Mouse (Mus musculus) heart, embryonic 13.5 days (tissue): ENCODE measurements around the gene Sec13. TPM values are rescaled to one million over a fixed set of nuclear protein-coding genes. Genes with fewer than 3 reads are reported as not detected.
"Not testable (repeated sequence)": the region's sequence is repeated elsewhere in the genome, so short reads cannot be mapped to it uniquely, and the experiment has no call there.

Experiments
- ATAC-seq: fragments of 200-750 bp; cut with Nextera tagmentation; 2 replicates; pipeline ENCODE4 v1.8.0; 2017; ENCODE audit warnings: moderate TSS enrichment; ENCODE audit not compliant: insufficient number of reproducible peaks, low FRiP score, low TSS enrichment; ENCODE audit errors: extremely low read depth
- H3K27ac ChIP-seq: fragments of 300-500 bp; sonication (generic); replicated peaks from 2 replicates; pipeline ENCODE4 v1.5.1; 2015; ENCODE audit warnings: moderate library complexity, mild to moderate bottlenecking, inconsistent platforms
- H3K27me3 ChIP-seq: fragments of 300-500 bp; sonication (generic); replicated peaks from 2 replicates; pipeline ENCODE4 v1.6.1; 2015; ENCODE audit warnings: mild to moderate bottlenecking, inconsistent platforms
- H3K36me3 ChIP-seq: fragments of 300-500 bp; sonication (generic); 2 replicates; pipeline ENCODE4 v1.6.1; 2015; ENCODE audit warnings: mild to moderate bottlenecking, inconsistent platforms
- H3K4me1 ChIP-seq: fragments of 300-500 bp; sonication (generic); 2 replicates; pipeline ENCODE4 v1.6.1; 2015; ENCODE audit warnings: inconsistent platforms
- H3K4me2 ChIP-seq: fragments of 300-500 bp; sonication (generic); 2 replicates; pipeline ENCODE4 v1.6.1; 2015; ENCODE audit warnings: inconsistent platforms, mild to moderate bottlenecking, moderate library complexity
- H3K4me3 ChIP-seq: fragments of 300-500 bp; sonication (generic); 2 replicates; pipeline ENCODE4 v1.5.1; 2015; ENCODE audit warnings: moderate library complexity, mild to moderate bottlenecking, inconsistent platforms
- H3K9ac ChIP-seq: fragments of 300-500 bp; sonication (generic); 2 replicates; pipeline ENCODE4 v1.6.1; 2015; ENCODE audit warnings: inconsistent platforms, mild to moderate bottlenecking, moderate library complexity
- H3K9me3 ChIP-seq: fragments of 300-500 bp; sonication (generic); 2 replicates; pipeline ENCODE4 v1.6.1; 2016; ENCODE audit warnings: inconsistent platforms
- WGBS: fragments of 180-500 bp; shearing (Covaris S2); methylation state at CpG from one replicate; pipeline ENCODE4 v1.1.7; 2015; ENCODE audit warnings: mixed read lengths; 5-methylcytosine and 5-hydroxymethylcytosine counted together
- polyA plus RNA-seq: library from polyadenylated mRNA; unstranded; fragments of >200 nt; fragmentation: Nextera tagmentation; extraction: Ambion mirVana; gene quantifications from 2 replicates; pipeline ENCODE4 v1.2.1, GENCODE M21; 2015

Gene Sec13
- polyA plus RNA-seq, 1 experiment from 2014 or later = 200 TPM

DNA sequence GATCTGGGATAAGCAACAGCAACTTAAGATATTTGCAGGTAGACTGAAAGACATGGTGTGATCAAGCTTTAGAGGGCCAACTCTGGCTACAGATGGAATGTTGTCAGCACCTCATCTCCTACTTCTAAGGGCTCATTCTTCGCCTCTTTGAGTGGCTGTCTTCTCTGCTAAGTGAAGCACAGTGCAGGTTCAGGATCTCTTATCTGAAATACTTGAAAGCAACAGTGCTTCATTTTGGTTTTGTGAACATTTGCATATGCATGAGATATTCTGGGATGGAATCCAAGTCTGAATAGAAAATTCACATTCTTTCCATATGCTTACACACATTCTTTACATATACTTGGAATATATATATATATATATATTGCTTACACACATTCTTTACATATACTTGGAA, 1.8 kb upstream of the Sec13 start:
- Histone ChIP-seq H3K4me2 (no peak overlapping the region), H3K9me3 (no peaks in the 10 kb centered on the region), H3K4me1 (peaks cover 13% of the 10 kb centered on the region), H3K27ac (no peak overlapping the region), H3K4me3 (no peak overlapping the region), H3K27me3 (peaks cover 36% of the 10 kb centered on the region), H3K36me3 (peaks cover 12% of the 10 kb centered on the region), H3K9ac (no peak overlapping the region)
- 45% methylated on average over 1 of the region's 1 CpGs for WGBS
- no peak for ATAC-seq

DNA sequence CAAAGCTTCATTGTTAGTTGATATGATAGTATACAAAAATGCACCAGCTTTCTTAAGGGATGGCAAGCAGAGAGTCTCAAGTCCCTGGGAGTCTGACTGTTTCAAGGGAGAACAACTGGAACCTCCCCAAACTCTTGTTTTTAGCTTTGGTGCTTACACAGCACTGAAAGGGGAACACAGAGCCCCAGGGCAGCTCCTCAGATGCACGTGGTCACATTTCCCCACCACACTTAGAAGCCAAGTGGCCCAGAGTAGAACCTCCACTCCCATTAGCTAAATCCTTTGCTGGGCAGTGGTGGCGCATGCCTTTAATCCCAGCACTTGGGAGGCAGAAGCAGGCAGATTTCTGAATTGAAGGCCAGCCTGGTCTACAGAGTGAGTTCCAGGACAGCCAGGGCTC, 882 bp upstream of the Sec13 start:
- H3K4me1 ChIP-seq = peaks cover 13% of the 10 kb centered on the region
- ATAC-seq = no peak
- H3K9ac ChIP-seq = no peak overlapping the region
- H3K36me3 ChIP-seq = peaks cover 20% of the 10 kb centered on the region
- H3K27me3 ChIP-seq = peaks cover 27% of the 10 kb centered on the region
- H3K27ac ChIP-seq = no peak overlapping the region
- no peak overlapping the region for H3K4me3 ChIP-seq
- H3K4me2 ChIP-seq = no peak overlapping the region
- 54% methylated on average over 2 of the region's 2 CpGs for WGBS
- H3K9me3 ChIP-seq = no peaks in the 10 kb centered on the region

DNA sequence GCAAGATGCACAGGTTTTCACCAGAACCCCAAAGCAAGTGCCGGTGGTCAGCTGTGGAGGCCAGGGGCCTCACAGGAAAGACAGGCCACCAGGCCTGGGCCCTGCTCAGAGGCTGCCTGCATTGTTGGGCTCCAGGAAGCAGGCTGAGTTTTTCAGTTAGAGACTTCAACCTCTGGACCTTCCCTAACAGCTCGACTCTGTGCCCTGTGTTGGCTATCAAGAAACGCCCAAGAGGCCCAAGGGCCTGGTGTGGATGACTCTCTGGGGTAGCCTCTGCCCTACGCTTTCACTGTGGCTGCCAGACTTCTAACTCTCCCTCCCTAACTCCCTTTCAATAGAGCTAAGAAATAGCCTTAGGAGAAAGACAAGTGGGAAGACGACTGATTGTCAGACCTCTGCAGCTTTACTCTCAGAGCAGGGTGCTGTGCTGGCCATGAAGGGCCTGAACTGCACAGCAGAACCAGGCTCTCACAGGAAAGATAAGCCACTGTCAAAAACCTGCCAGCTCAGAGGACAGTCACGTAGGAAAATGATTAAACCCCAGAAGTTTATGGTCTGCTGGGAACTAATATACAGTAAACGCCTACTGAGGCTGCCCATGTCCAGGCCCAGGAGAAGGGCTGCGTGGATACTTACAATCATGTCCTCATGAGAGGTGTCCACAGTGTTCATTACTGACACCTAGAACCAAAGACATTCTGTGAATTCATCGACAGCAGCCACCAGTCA, 3.1 kb downstream of the Sec13 start:
- no peaks in the 10 kb centered on the region for H3K9me3 ChIP-seq
- H3K4me2 ChIP-seq = no peak overlapping the region
- H3K9ac ChIP-seq = no peak overlapping the region
- 82% methylated on average over 9 of the region's 9 CpGs for WGBS
- peaks cover 13% of the 10 kb centered on the region for H3K4me1 ChIP-seq
- no peak for ATAC-seq
- H3K4me3 ChIP-seq = no peak overlapping the region
- H3K27ac ChIP-seq = no peak overlapping the region
- H3K36me3 ChIP-seq = peaks cover 59% of the 10 kb centered on the region
- no peaks in the 10 kb centered on the region for H3K27me3 ChIP-seq

DNA sequence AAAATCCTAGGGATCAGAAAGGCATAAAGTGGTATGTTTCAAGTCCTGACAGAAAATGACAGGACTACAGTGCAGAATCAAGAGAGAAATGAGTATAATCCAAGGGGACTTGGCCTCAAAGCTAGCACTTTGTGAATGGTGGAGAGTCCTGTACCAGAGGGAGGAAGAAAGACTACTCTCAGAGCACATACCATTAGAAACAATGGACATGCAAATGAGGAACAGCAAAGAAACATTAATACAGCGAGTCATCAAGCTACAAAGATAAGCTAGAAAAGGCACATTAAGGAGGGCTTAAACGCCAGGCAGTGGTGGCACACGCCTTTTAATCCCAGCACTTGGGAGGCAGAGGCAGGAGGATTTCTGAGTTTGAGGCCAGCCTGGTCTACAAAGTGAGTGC, 9.2 kb downstream of the Sec13 start:
- Histone ChIP-seq H3K4me2 (no peak overlapping the region), H3K36me3 (peaks cover 99% of the 10 kb centered on the region), H3K27me3 (no peaks in the 10 kb centered on the region), H3K4me3 (no peak overlapping the region), H3K9me3 (no peaks in the 10 kb centered on the region), H3K27ac (no peak overlapping the region), H3K4me1 (no peaks in the 10 kb centered on the region), H3K9ac (no peak overlapping the region)
- ATAC-seq = no peak
- 85% methylated on average over 3 of the region's 3 CpGs for WGBS

DNA sequence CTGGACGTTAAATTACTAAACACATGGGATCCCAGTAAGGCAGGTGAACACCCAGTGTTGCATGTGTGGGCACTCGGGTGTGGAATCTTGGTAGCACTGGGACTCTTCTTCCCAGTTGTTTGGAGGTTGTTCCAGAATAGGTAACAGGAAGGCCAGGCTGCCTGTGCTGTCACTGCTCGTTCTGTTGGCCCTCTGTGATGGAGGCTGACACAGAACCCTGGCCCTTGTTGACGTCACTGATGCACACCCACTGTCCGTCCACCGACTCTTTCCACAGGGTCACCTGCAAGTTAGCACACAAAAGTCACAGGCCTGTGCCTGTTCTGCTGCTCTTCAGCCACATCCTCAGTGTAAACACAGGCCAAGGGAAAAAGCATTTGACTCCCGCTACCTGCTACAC, 12.4 kb downstream of the Sec13 start:
- no peak overlapping the region for H3K9ac ChIP-seq
- no peak overlapping the region for H3K4me3 ChIP-seq
- peaks cover 99% of the 10 kb centered on the region for H3K36me3 ChIP-seq
- no peak for ATAC-seq
- no peak overlapping the region for H3K4me2 ChIP-seq
- no peaks in the 10 kb centered on the region for H3K4me1 ChIP-seq
- H3K9me3 ChIP-seq = no peaks in the 10 kb centered on the region
- 83% methylated on average over 7 of the region's 7 CpGs for WGBS
- H3K27ac ChIP-seq = no peak overlapping the region
- no peaks in the 10 kb centered on the region for H3K27me3 ChIP-seq

DNA sequence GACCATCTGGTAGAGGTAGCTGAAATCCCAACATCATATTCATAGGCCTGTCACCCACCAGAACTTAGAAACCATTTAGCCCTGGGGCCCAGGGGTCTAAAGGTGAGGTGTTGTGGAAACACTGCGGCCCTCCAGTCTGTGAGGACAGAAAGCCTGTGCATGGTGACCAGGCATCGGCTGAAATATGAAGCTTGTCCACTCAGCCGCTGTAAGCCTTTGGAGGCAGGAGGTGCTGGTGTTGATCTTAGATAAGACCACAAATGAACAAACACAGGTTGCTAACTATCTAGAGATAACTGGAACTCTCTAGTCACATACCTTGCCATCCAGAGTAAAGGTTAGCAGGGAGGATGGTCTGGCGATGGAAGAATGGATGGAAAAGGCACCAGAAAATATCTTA, 19.5 kb downstream of the Sec13 start:
- peaks cover 96% of the 10 kb centered on the region for H3K36me3 ChIP-seq
- H3K9me3 ChIP-seq = no peaks in the 10 kb centered on the region
- ATAC-seq = no peak
- no peak overlapping the region for H3K4me2 ChIP-seq
- no peak overlapping the region for H3K4me3 ChIP-seq
- H3K9ac ChIP-seq = no peak overlapping the region
- H3K27me3 ChIP-seq = no peaks in the 10 kb centered on the region
- 83% methylated on average over 4 of the region's 4 CpGs for WGBS
- no peak overlapping the region for H3K27ac ChIP-seq
- H3K4me1 ChIP-seq = no peaks in the 10 kb centered on the region

DNA sequence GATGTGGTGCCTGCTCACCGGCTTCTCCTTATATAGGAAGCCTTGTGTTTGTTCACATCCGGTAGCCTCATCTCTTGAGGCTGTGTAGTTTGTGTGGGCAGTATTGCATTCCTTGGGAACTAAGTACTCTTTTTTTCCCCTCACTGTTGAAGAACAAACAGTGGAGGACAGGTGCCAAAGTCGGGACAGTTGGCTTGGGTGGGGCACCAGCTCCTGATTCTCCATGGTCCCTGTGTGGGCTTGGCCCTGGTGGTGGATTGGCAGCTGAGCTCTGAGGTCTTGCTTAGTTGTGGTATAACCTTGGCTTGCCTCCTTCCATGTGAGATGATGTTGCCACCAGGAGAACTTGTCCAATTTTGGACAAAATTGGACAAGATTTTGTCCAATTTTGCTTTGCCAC, 20.7 kb downstream of the Sec13 start, which contains the start of gene Ghrl:
Ghrl (minus strand) TSS at position 3 of the 400 bp plus-strand sequence.
- Histone ChIP-seq H3K27me3 (no peaks in the 10 kb centered on the region), H3K4me3 (no peak within 1 kb of the TSS), H3K9ac (no peak within 1 kb of the TSS), H3K4me1 (no peaks in the 10 kb centered on the region), H3K9me3 (no peaks in the 10 kb centered on the region), H3K27ac (no peak within 1 kb of the TSS), H3K4me2 (no peak within 1 kb of the TSS), H3K36me3 (peaks cover 96% of the 10 kb centered on the region)
- ATAC-seq = no peak
- 90% methylated on average over 3 of the region's 3 CpGs for WGBS

DNA sequence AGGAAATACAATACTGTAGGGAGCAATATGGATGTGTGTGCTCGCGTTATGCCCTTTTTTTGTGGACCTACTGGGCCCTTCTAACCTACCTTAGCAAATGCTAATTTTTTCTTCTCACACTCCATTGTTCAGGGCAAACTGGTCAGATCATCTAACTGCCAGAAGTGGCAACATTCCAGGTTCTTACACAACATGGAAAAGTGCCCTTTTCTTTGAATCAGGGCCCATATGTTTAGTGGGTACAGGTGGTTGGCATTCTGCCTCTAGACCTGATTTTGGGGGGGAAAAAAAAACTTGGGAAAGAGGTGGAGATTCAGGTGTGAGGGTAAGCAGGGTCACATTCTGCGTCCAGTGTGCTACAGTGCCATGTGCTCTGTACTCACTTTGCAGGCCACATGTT, 23.0 kb downstream of the Sec13 start:
- H3K4me2 ChIP-seq = no peak overlapping the region
- ATAC-seq = no peak
- H3K9me3 ChIP-seq = no peaks in the 10 kb centered on the region
- no peaks in the 10 kb centered on the region for H3K27me3 ChIP-seq
- no peak overlapping the region for H3K4me3 ChIP-seq
- H3K4me1 ChIP-seq = no peaks in the 10 kb centered on the region
- 92% methylated on average over 3 of the region's 3 CpGs for WGBS
- no peak overlapping the region for H3K9ac ChIP-seq
- no peak overlapping the region for H3K27ac ChIP-seq
- peaks cover 96% of the 10 kb centered on the region for H3K36me3 ChIP-seq

DNA sequence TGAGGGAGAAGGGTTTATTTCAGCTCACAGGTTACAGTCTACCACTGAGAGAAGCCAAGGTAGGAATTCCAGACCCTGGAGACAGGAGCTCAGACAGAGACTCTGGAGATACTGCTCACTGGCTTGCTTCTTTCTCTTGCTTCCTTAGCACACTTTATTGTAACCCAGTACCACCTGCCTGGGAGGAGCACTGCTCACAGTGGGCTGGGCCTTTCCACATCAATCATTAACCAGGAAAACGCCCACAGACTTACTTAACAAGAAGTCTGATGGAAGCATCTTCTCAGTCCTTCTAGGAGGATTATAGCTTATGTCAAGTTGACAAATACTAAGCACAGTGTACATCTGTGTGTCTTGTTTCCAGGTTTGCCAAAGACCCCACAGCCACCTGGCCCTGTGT, 25.7 kb downstream of the Sec13 start:
- Histone ChIP-seq H3K27me3 (no peaks in the 10 kb centered on the region), H3K9me3 (no peaks in the 10 kb centered on the region), H3K4me1 (no peaks in the 10 kb centered on the region), H3K9ac (no peak overlapping the region), H3K36me3 (peaks cover 98% of the 10 kb centered on the region), H3K27ac (no peak overlapping the region), H3K4me2 (no peak overlapping the region), H3K4me3 (no peak overlapping the region)
- no peak for ATAC-seq
- 91% methylated on average over 1 of the region's 1 CpGs for WGBS

DNA sequence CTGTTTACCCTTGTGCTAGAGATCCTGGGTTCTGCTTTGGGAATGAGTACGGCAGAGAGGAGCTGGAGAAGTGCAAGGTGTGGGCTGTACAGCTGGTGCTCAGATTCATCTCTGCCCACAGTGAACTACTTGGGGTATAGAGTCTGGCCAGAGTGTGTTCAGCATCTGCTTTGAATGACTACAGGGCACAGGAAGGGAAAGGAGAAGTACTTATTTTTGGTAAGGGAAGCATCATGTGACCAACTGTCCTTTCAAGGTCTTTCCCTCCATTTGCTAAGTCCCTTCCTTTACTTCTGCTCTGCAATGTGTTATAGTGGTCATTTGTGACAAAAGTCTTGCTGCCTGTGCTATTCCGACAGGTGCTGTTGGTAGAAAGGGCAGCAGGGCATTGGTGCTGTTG, 26.3 kb downstream of the Sec13 start:
- no peaks in the 10 kb centered on the region for H3K4me1 ChIP-seq
- no peak overlapping the region for H3K27ac ChIP-seq
- H3K9me3 ChIP-seq = no peaks in the 10 kb centered on the region
- H3K4me2 ChIP-seq = no peak overlapping the region
- H3K4me3 ChIP-seq = no peak overlapping the region
- 93% methylated on average over 2 of the region's 2 CpGs for WGBS
- H3K27me3 ChIP-seq = no peaks in the 10 kb centered on the region
- no peak for ATAC-seq
- peaks cover 98% of the 10 kb centered on the region for H3K36me3 ChIP-seq
- H3K9ac ChIP-seq = no peak overlapping the region

DNA sequence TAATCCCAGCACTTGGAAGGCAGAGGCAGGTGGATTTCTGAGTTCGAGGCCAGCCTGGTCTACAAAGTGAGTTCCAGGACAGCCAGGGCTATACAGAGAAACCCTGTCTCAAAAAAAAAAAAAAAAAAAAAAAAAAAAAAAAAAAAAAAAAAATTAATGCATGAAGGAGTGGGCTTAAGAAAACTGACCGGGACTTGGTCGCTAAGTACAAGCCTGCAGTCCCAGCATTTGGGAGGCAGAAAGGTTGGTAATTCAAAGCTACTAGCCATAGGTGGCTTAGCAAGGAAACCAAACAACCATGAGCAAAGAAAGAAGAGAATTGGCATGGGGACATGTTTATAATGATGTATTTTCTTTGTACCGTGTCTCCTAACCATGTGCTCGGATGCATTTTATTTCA, 27.2 kb downstream of the Sec13 start:
- H3K9me3 ChIP-seq, H3K4me1 ChIP-seq, ATAC-seq, H3K4me2 ChIP-seq, H3K9ac ChIP-seq, H3K4me3 ChIP-seq, H3K27ac ChIP-seq, H3K27me3 ChIP-seq: not testable (repeated sequence)
- peaks cover 98% of the 10 kb centered on the region for H3K36me3 ChIP-seq
- 88% methylated on average over 5 of the region's 5 CpGs for WGBS

DNA sequence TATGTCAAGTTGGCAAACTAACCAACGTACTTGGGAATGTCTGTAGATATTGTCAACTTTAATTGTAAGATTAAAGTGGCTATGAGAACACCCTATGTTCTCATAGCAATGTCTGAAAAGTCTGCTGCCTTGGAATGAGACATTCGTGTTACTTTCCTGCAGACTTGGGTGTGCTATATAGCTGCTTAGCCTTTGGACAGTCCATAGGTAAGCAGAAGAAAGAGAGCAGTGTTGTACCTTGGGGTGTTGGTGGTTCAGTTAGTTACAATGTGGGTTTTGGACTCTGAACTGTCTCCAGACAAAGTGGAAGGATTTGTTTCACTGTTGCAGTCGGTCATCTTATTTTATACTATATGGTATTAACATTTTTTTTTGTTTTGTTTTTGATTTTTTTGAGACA, 27.8 kb downstream of the Sec13 start:
- no peak for ATAC-seq

More for the DNA sequence above, 27.8 kb downstream of the Sec13 start:
- H3K9me3 ChIP-seq = no peaks in the 10 kb centered on the region
- H3K9ac ChIP-seq = no peak overlapping the region
- no peak overlapping the region for H3K4me2 ChIP-seq
- no peak overlapping the region for H3K4me3 ChIP-seq
- no peaks in the 10 kb centered on the region for H3K27me3 ChIP-seq
- no peaks in the 10 kb centered on the region for H3K4me1 ChIP-seq
- H3K27ac ChIP-seq = no peak overlapping the region
- peaks cover 99% of the 10 kb centered on the region for H3K36me3 ChIP-seq
- 86% methylated on average over 3 of the region's 3 CpGs for WGBS
